Mouse (Mus musculus) heart, adult 2 months (tissue): Measurements from ENCODE around the gene Cdadc1.

Experiments
- CTCF ChIP-seq: fragments of 200-600 bp; IDR thresholded peaks from 2 replicates; pipeline ENCODE4 v1.8.1; 2022; ENCODE audit warnings: antibody characterized with exemption, mild to moderate bottlenecking, moderate library complexity
- POLR2A ChIP-seq: fragments of 200-500 bp; IDR thresholded peaks from 2 replicates; pipeline ENCODE4 v1.6.1; 2011; ENCODE audit warnings: mild to moderate bottlenecking, low read depth, low read length, control low read depth; ENCODE audit not compliant: insufficient read depth

DNA sequence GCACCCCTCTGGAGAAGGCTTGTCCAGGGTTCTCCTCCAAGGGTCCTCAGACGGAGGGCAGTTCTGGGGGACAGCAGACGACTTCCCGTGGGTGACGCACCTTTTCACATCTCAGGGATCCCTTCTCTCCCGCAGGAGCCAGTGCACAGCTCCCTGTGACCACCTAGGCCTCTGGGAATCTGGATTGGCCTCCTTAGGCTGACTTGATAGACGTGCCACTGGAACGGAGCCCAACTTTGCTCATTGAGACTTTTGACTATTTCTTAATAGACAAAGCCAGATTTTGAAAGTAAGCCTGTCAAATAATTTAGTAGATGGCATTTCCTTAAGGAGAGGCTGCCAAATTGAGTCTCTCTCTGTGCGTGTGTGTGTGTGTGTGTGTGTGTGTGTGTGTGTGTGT lies 29.0 kb upstream of the Cdadc1 start:
- TF ChIP-seq CTCF (no peak), POLR2A (no peak)
